Mouse (Mus musculus) liver, postnatal 0 days (tissue): ENCODE measurements around the gene Tcn2. TPM values are rescaled to one million over a fixed set of nuclear protein-coding genes. Genes with fewer than 3 reads are reported as not detected.

Source experiments
- ATAC-seq: fragments of 200-750 bp; cut with Nextera tagmentation; 2 replicates; pipeline ENCODE4 v1.8.0; 2017; ENCODE audit warnings: mild to moderate bottlenecking, moderate library complexity
- DNase-seq: peaks from one replicate; pipeline ENCODE4 v3.0.0-alpha.2; 2016
- H3K27ac ChIP-seq: fragments of 300-500 bp; sonication (generic); 2 replicates; pipeline ENCODE4 v1.5.1; 2014; ENCODE audit warnings: antibody characterized with exemption, moderate library complexity, mild to moderate bottlenecking, low read depth
- H3K27me3 ChIP-seq: fragments of 300-500 bp; sonication (generic); 2 replicates; pipeline ENCODE4 v1.6.1; 2014; ENCODE audit warnings: low read length, control low read depth, mixed read lengths; ENCODE audit not compliant: insufficient read depth
- H3K36me3 ChIP-seq: fragments of 300-500 bp; sonication (generic); replicated peaks from 2 replicates; pipeline ENCODE4 v1.6.1; 2014; ENCODE audit warnings: mild to moderate bottlenecking, control low read depth, low read length, moderate library complexity, mixed read lengths; ENCODE audit not compliant: insufficient read depth
- H3K4me1 ChIP-seq: fragments of 300-500 bp; sonication (generic); 2 replicates; pipeline ENCODE4 v1.6.1; 2014; ENCODE audit warnings: antibody characterized with exemption, mild to moderate bottlenecking, control low read depth; ENCODE audit not compliant: insufficient read depth
- H3K4me2 ChIP-seq: fragments of 300-500 bp; sonication (generic); 2 replicates; pipeline ENCODE4 v1.6.1; 2014; ENCODE audit warnings: low read depth, mild to moderate bottlenecking, low read length, moderate library complexity, mixed read lengths
- H3K4me3 ChIP-seq: fragments of 300-500 bp; sonication (generic); 2 replicates; pipeline ENCODE4 v1.5.1; 2014; ENCODE audit warnings: low read depth, low read length
- H3K9ac ChIP-seq: fragments of 300-500 bp; sonication (generic); replicated peaks from 2 replicates; pipeline ENCODE4 v1.6.1; 2014; ENCODE audit warnings: mild to moderate bottlenecking, moderate library complexity
- H3K9me3 ChIP-seq: fragments of 300-500 bp; sonication (generic); 2 replicates; pipeline ENCODE4 v1.6.1; 2016; ENCODE audit warnings: mild to moderate bottlenecking, control low read depth, low read length, mixed read lengths
- CTCF ChIP-seq: sonication (generic); IDR thresholded peaks from 2 replicates; pipeline ENCODE4 v1.5.1; 2016; ENCODE audit warnings: antibody characterized with exemption, low read depth
- EP300 ChIP-seq: IDR thresholded peaks from 2 replicates; pipeline ENCODE4 v1.6.1; 2016; ENCODE audit warnings: antibody characterized with exemption, low read depth, mild to moderate bottlenecking
- WGBS: fragments of 180-500 bp; shearing (Covaris S2); extraction: QIAGEN DNeasy Blood & Tissue Kit; methylation state at CpG from one replicate; pipeline ENCODE4 v1.1.7; 2014; ENCODE audit not compliant: insufficient replicate concordance; 5-methylcytosine and 5-hydroxymethylcytosine counted together
- polyA plus RNA-seq: library from polyadenylated mRNA; unstranded; fragments of >200 nt; fragmentation: Nextera tagmentation; extraction: Ambion mirVana; gene quantifications from 2 replicates; pipeline ENCODE4 v1.2.1, GENCODE M21; 2015

Gene Tcn2
- 55.5 and 61.3 TPM in 2 replicates for polyA plus RNA-seq

GRCm38 (mm10) chr11:3931511-3932211 lies at the start of gene Tcn2:
Gene Tcn2, minus strand, starts transcription at chr11:3932159.
- peak; percentile 87 for ATAC-seq
- Histone ChIP-seq H3K4me2 (peak within 1 kb of the TSS; percentile 76), H3K27ac (peak within 1 kb of the TSS; percentile 70), H3K27me3 (no peaks in the 10 kb centered on the region), H3K9me3 (no peaks in the 10 kb centered on the region), H3K4me1 (peaks cover 13% of the 10 kb centered on the region; the same call in 1 of the 2 replicates), H3K36me3 (peaks cover 6% of the 10 kb centered on the region), H3K4me3 (peak within 1 kb of the TSS; percentile 58), H3K9ac (peak within 1 kb of the TSS; percentile 56)
- under 1% methylated on average over 18 of the region's 26 CpGs for WGBS
- peak; percentile 84 for DNase-seq
- TF ChIP-seq CTCF = no peak
- no peak for TF ChIP-seq EP300

GRCm38 (mm10) chr11:3981536-3981935 lies 49.6 kb upstream of the Tcn2 start:
- Histone ChIP-seq H3K9me3 (no peaks in the 10 kb centered on the region), H3K4me1 (peaks cover 12% of the 10 kb centered on the region; the same call in 1 of the 2 replicates), H3K27ac (no peak overlapping the region), H3K27me3 (peaks cover 10% of the 10 kb centered on the region), H3K4me3 (no peak overlapping the region), H3K9ac (no peak overlapping the region), H3K4me2 (no peak overlapping the region), H3K36me3 (peaks cover 30% of the 10 kb centered on the region)
- WGBS = 67% methylated on average over 6 of the region's 6 CpGs
- TF ChIP-seq EP300 (no peak), CTCF (no peak)
- ATAC-seq (no peak), DNase-seq (no peak)

- DNase-seq (no peak), ATAC-seq (no peak)
- Histone ChIP-seq H3K4me1 (0 out of 2 replicates have a peak, but pooled peaks cover 5% of the 10 kb centered on the region), H3K36me3 (peaks cover 56% of the 10 kb centered on the region), H3K9me3 (no peaks in the 10 kb centered on the region), H3K4me3 (no peak overlapping the region), H3K4me2 (no peak overlapping the region), H3K27ac (no peak overlapping the region), H3K27me3 (peaks cover 8% of the 10 kb centered on the region; the same call in 1 of the 2 replicates), H3K9ac (no peak overlapping the region)
- TF ChIP-seq EP300 (no peak), CTCF (no peak)
- WGBS = 83% methylated on average over 5 of the region's 5 CpGs
Measured at GRCm38 (mm10) chr11:3978421-3978820, 46.5 kb upstream of the Tcn2 start.

- Histone ChIP-seq H3K9me3 (no peaks in the 10 kb centered on the region), H3K4me1 (no peaks in the 10 kb centered on the region), H3K36me3 (peaks cover 73% of the 10 kb centered on the region), H3K9ac (no peak within 1 kb of the TSS), H3K27ac (no peak within 1 kb of the TSS), H3K27me3 (no peaks in the 10 kb centered on the region), H3K4me3 (no peak within 1 kb of the TSS), H3K4me2 (no peak within 1 kb of the TSS)
- TF ChIP-seq EP300 (no peak), CTCF (no peak)
- 83% methylated on average over 6 of the region's 6 CpGs for WGBS
- DNase-seq (no peak), ATAC-seq (no peak)
Measured at GRCm38 (mm10) chr11:3976678-3977077, 44.7 kb upstream of the Tcn2 start, which contains the start of gene 4930556J24Rik. Gene 4930556J24Rik, minus strand, starts transcription at chr11:3976778.

GRCm38 (mm10) chr11:3974311-3974710 lies 42.4 kb upstream of the Tcn2 start:
- peaks cover 86% of the 10 kb centered on the region for H3K36me3 ChIP-seq

GRCm38 (mm10) chr11:3973081-3973480 lies 41.1 kb upstream of the Tcn2 start:
- no peaks in the 10 kb centered on the region for H3K9me3 ChIP-seq
- H3K27me3 ChIP-seq = no peaks in the 10 kb centered on the region
- no peaks in the 10 kb centered on the region for H3K4me1 ChIP-seq
- H3K27ac ChIP-seq = no peak overlapping the region
- H3K4me2 ChIP-seq = no peak overlapping the region
- H3K4me3 ChIP-seq = no peak overlapping the region
- peaks cover 80% of the 10 kb centered on the region for H3K36me3 ChIP-seq
- TF ChIP-seq CTCF = no peak
- no peak for TF ChIP-seq EP300
- 80% methylated on average over 7 of the region's 7 CpGs for WGBS
- DNase-seq (no peak), ATAC-seq (no peak)
- H3K9ac ChIP-seq = no peak overlapping the region

More at GRCm38 (mm10) chr11:3974311-3974710, 42.4 kb upstream of the Tcn2 start:
- no peak overlapping the region for H3K4me3 ChIP-seq
- H3K9ac ChIP-seq = no peak overlapping the region
- H3K9me3 ChIP-seq = no peaks in the 10 kb centered on the region
- no peak overlapping the region for H3K4me2 ChIP-seq
- no peak for DNase-seq
- no peaks in the 10 kb centered on the region for H3K27me3 ChIP-seq
- no peak for ATAC-seq
- no peak overlapping the region for H3K27ac ChIP-seq
- TF ChIP-seq CTCF (no peak), EP300 (no peak)
- 73% methylated on average over 3 of the region's 3 CpGs for WGBS
- no peaks in the 10 kb centered on the region for H3K4me1 ChIP-seq
